Mouse (Mus musculus) lung, postnatal 0 days (tissue): ENCODE data around the gene Hectd4.

Experiments
- CTCF ChIP-seq: IDR thresholded peaks from 2 replicates; pipeline ENCODE4 v1.5.1; 2016; ENCODE audit warnings: antibody characterized with exemption, mild to moderate bottlenecking
- EP300 ChIP-seq: IDR thresholded peaks from 2 replicates; pipeline ENCODE4 v1.6.1; 2016; ENCODE audit warnings: antibody characterized with exemption, mild to moderate bottlenecking, control low read depth

- TF ChIP-seq CTCF: no peak
- no peak for TF ChIP-seq EP300
These were observed 56.8 kb downstream of the Hectd4 start for GRCm38 (mm10) chr5:121276808-121277207.
